Mouse (Mus musculus): Measurements from ENCODE around the gene Snd1. TPM values are rescaled to one million over a fixed set of nuclear protein-coding genes. Genes with fewer than 3 reads are reported as not detected.

The Snd1 gene
- polyA plus RNA-seq, 1 experiment from 2014 or later: 79.3 TPM

DNA sequence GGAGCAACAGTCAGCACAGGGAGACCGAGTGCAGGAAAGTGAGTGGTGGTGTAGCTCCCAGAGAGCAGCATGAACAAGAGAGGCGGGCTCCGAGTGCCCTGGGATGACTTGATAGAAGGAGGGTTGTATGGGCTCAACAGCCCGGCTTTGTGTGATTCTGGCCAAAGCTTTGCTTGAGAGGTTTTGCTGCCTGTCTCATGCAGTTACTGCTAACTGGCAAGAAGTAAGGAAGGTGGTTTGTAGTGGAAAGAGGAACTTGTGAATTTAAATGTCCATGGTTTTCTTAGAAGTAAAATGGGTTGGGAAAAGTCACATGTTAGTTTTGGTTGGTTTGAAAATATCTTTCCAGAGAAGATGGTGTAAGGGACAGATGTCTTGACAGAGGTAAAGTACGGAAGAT lies 15.7 kb downstream of the Snd1 start:
- Histone ChIP-seq H3K36me3 (ENCODE audit: insufficient read depth, low read length) (peaks cover 3% of the 10 kb centered on the region; the same call in 1 of the 2 replicates), H3K27ac (peak overlapping the region; percentile 4; the same call in 1 of the 2 replicates), H3K9me3 (replicated peaks; ENCODE audit: low read length) (no peaks in the 10 kb centered on the region), H3K27me3 (ENCODE audit: insufficient read depth, low read length) (no peaks in the 10 kb centered on the region), H3K4me1 (replicated peaks; ENCODE audit: insufficient read depth, low read length) (0 out of 2 replicates have a peak, but pooled peaks cover 5% of the 10 kb centered on the region), H3K9ac (ENCODE audit: low read depth, low read length) (no peak overlapping the region), H3K4me2 (ENCODE audit: low read length) (no peak overlapping the region), H3K4me3 (replicated peaks; ENCODE audit: low read depth, low read length) (no peak overlapping the region)
- no peak for TF ChIP-seq CTCF (IDR thresholded peaks at IDR 0.05; ENCODE audit: low read depth)
- DNase-seq (ENCODE audit: low spot score) (no peak), ATAC-seq (replicated peaks; ENCODE audit: low FRiP score, low read depth) (no peak)
- 65% methylated on average over 5 of the region's 5 CpGs for WGBS

DNA sequence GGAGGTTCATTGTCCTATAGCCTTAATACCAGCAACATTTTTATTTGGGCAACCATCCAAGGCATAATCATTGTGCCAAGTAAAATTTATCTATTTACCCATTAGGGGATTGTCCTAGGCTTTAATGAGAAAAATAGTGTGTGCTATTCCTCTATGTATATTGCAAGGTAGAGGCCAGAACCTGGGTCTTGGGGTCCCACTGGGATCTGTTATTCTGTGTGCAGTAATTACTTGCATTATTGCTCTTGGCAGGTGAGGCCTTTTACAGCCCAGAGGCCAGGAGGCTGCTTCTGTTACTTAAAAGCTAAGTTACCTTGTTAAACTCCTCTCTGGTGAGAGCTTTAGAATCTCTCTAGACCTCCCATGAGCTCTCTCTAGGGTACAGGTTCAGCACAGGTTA lies 16.3 kb downstream of the Snd1 start:
- ATAC-seq (replicated peaks; ENCODE audit: low FRiP score, low read depth) (no peak), DNase-seq (ENCODE audit: low spot score) (no peak)
- Histone ChIP-seq H3K4me3 (replicated peaks; ENCODE audit: low read depth, low read length) (no peak overlapping the region), H3K9me3 (replicated peaks; ENCODE audit: low read length) (no peaks in the 10 kb centered on the region), H3K4me1 (replicated peaks; ENCODE audit: insufficient read depth, low read length) (0 out of 2 replicates have a peak, but pooled peaks cover 4% of the 10 kb centered on the region), H3K27me3 (ENCODE audit: insufficient read depth, low read length) (no peaks in the 10 kb centered on the region), H3K36me3 (ENCODE audit: insufficient read depth, low read length) (peaks cover 3% of the 10 kb centered on the region; the same call in 1 of the 2 replicates), H3K4me2 (ENCODE audit: low read length) (no peak overlapping the region), H3K27ac (peak overlapping the region; percentile 4; the same call in 1 of the 2 replicates), H3K9ac (ENCODE audit: low read depth, low read length) (no peak overlapping the region)
- TF ChIP-seq CTCF (IDR thresholded peaks at IDR 0.05; ENCODE audit: low read depth): no peak

DNA sequence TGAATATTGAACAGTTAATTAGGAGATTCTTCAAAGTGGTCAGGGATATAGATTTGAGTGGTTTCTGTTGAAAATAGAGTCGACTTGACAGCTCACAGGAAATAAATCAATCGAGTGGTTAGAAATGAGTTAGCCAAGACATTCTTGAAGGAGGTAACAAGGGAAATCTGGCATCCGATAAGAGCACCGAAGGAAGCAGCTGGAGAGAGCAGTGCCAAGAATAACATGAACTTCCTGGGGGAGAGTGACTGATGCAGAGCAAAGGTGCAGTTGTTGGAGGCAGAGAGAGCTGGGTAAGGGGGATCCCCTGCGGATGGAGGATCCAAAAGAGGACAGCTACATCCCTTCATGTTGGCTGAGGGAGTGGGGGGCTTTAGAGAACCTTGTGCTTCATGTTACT lies 22.9 kb downstream of the Snd1 start:
- DNase-seq (ENCODE audit: low spot score) (peak; percentile 71), ATAC-seq (replicated peaks; ENCODE audit: low FRiP score, low read depth) (no peak)
- Histone ChIP-seq H3K4me3 (replicated peaks; ENCODE audit: low read depth, low read length) (no peak overlapping the region), H3K36me3 (ENCODE audit: insufficient read depth, low read length) (peaks cover 3% of the 10 kb centered on the region; the same call in 1 of the 2 replicates), H3K9ac (ENCODE audit: low read depth, low read length) (no peak overlapping the region), H3K27me3 (ENCODE audit: insufficient read depth, low read length) (no peaks in the 10 kb centered on the region), H3K4me1 (replicated peaks; ENCODE audit: insufficient read depth, low read length) (0 out of 2 replicates have a peak, but pooled peaks cover 4% of the 10 kb centered on the region), H3K9me3 (replicated peaks; ENCODE audit: low read length) (no peaks in the 10 kb centered on the region), H3K4me2 (ENCODE audit: low read length) (peak overlapping the region; percentile 6; the same call in 1 of the 2 replicates), H3K27ac (peak overlapping the region; percentile 19; the same call in 1 of the 2 replicates)
- TF ChIP-seq CTCF (IDR thresholded peaks at IDR 0.05; ENCODE audit: low read depth): no peak
- 25% methylated on average over 5 of the region's 5 CpGs for WGBS

DNA sequence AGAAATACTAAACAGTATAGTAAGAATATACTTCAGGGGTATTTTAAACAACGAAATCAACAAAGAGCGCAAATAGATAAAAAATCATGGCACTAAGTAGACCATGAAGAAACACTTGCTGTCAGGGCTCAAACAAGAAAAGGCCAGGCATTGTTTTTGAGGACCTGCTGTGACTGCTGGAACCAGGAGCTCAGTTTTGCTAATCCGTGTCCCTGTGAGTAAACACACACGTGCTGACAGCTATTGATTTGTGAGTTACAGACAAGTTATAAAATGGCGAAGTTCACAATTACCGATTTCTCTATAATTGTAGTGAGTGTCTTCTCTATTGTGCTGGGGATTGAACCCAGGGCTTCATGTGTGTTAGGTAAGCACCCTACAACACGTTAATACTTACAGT lies 27.6 kb downstream of the Snd1 start:
- Histone ChIP-seq H3K4me2 (ENCODE audit: low read length) (no peak overlapping the region), H3K27me3 (ENCODE audit: insufficient read depth, low read length) (no peaks in the 10 kb centered on the region), H3K36me3 (ENCODE audit: insufficient read depth, low read length) (no peaks in the 10 kb centered on the region), H3K27ac (no peak overlapping the region), H3K9me3 (replicated peaks; ENCODE audit: low read length) (no peaks in the 10 kb centered on the region), H3K4me1 (replicated peaks; ENCODE audit: insufficient read depth, low read length) (0 out of 2 replicates have a peak, but pooled peaks cover 11% of the 10 kb centered on the region), H3K4me3 (replicated peaks; ENCODE audit: low read depth, low read length) (no peak overlapping the region), H3K9ac (ENCODE audit: low read depth, low read length) (no peak overlapping the region)
- ATAC-seq (replicated peaks; ENCODE audit: low FRiP score, low read depth) (no peak), DNase-seq (ENCODE audit: low spot score) (no peak)
- no peak for TF ChIP-seq CTCF (IDR thresholded peaks at IDR 0.05; ENCODE audit: low read depth)
- 89% methylated on average over 7 of the region's 7 CpGs for WGBS

DNA sequence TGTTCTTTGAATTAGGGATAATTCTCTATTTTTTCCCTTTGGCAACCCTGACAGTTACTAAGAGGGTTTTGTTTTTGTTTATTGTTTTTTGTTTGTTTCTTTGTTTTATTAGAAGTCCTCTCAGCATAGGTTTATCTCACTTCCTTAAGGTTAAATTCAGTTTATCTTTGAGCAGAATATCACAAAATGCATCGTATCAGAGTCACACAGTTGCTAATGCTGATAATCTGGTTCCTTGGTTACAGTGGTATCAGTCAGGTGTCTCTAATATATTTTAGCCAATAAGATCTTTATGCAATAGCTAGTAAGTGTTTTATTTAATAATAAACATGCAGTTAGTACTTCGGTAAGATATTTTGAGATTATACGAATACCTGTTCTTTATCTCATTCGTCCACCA lies 28.2 kb downstream of the Snd1 start:
- 95% methylated on average over 4 of the region's 4 CpGs for WGBS
- Histone ChIP-seq H3K9me3 (replicated peaks; ENCODE audit: low read length) (no peaks in the 10 kb centered on the region), H3K4me1 (replicated peaks; ENCODE audit: insufficient read depth, low read length) (0 out of 2 replicates have a peak, but pooled peaks cover 12% of the 10 kb centered on the region), H3K9ac (ENCODE audit: low read depth, low read length) (no peak overlapping the region), H3K36me3 (ENCODE audit: insufficient read depth, low read length) (no peaks in the 10 kb centered on the region), H3K27me3 (ENCODE audit: insufficient read depth, low read length) (no peaks in the 10 kb centered on the region), H3K4me3 (replicated peaks; ENCODE audit: low read depth, low read length) (no peak overlapping the region), H3K27ac (no peak overlapping the region), H3K4me2 (ENCODE audit: low read length) (no peak overlapping the region)
- no peak for DNase-seq (ENCODE audit: low spot score)
- no peak for TF ChIP-seq CTCF (IDR thresholded peaks at IDR 0.05; ENCODE audit: low read depth)
- ATAC-seq (replicated peaks; ENCODE audit: low FRiP score, low read depth): no peak

DNA sequence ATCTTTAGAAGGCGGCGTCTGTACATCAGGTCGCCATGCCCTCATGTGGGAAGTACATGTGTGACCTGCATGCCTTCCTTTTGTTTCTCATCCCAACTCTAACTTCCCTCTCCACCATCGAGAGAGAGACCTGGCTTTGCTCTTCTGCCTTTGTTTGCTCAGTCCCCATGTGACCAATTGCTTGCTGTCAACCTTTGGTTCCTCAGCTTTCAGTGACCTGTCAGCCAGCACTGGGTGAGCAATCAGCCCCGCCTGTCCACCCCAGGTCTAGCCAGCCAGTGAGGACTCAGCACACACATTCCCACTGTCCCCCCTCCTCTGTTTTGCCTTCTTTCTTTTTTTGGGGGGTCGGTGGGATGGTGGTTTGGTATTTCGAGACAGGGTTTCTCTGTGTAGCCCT lies 29.7 kb downstream of the Snd1 start:
- H3K27me3 ChIP-seq (ENCODE audit: insufficient read depth, low read length): no peaks in the 10 kb centered on the region
- WGBS: 86% methylated on average over 7 of the region's 7 CpGs
- ATAC-seq (replicated peaks; ENCODE audit: low FRiP score, low read depth) (no peak), DNase-seq (ENCODE audit: low spot score) (no peak)
- no peak overlapping the region for H3K4me2 ChIP-seq (ENCODE audit: low read length)
- no peak overlapping the region for H3K27ac ChIP-seq
- H3K4me3 ChIP-seq (replicated peaks; ENCODE audit: low read depth, low read length): no peak overlapping the region
- TF ChIP-seq CTCF (IDR thresholded peaks at IDR 0.05; ENCODE audit: low read depth): no peak
- H3K9ac ChIP-seq (ENCODE audit: low read depth, low read length): no peak overlapping the region
- H3K36me3 ChIP-seq (ENCODE audit: insufficient read depth, low read length): no peaks in the 10 kb centered on the region
- 0 out of 2 replicates have a peak, but pooled peaks cover 13% of the 10 kb centered on the region for H3K4me1 ChIP-seq (replicated peaks; ENCODE audit: insufficient read depth, low read length)
- H3K9me3 ChIP-seq (replicated peaks; ENCODE audit: low read length): no peaks in the 10 kb centered on the region

DNA sequence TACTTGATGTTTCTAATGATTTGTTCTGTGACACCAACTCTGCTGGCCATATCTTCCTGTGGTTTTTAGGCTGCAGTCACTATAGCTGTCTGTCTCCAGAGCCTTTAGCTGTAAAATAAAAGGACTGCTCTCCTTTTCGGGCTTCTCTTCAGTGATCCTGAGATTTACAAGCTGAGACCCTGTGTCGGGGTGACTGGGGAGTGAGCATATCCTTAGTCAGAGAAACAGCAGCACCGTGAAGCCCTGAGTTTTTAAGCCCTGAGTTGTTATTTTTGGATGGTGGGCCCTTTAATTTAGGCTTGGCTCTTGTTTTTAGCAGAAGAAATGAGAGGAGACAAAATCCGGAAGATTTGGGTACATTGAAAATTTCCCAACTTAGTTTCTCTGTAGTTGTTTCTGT lies 32.8 kb downstream of the Snd1 start:
- TF ChIP-seq CTCF (IDR thresholded peaks at IDR 0.05; ENCODE audit: low read depth): no peak
- Histone ChIP-seq H3K27ac (no peak overlapping the region), H3K4me3 (replicated peaks; ENCODE audit: low read depth, low read length) (no peak overlapping the region), H3K27me3 (ENCODE audit: insufficient read depth, low read length) (no peaks in the 10 kb centered on the region), H3K9me3 (replicated peaks; ENCODE audit: low read length) (no peaks in the 10 kb centered on the region), H3K4me2 (ENCODE audit: low read length) (no peak overlapping the region), H3K36me3 (ENCODE audit: insufficient read depth, low read length) (0 out of 2 replicates have a peak, but pooled peaks cover 1% of the 10 kb centered on the region), H3K4me1 (replicated peaks; ENCODE audit: insufficient read depth, low read length) (0 out of 2 replicates have a peak, but pooled peaks cover 13% of the 10 kb centered on the region), H3K9ac (ENCODE audit: low read depth, low read length) (no peak overlapping the region)
- no peak for ATAC-seq (replicated peaks; ENCODE audit: low FRiP score, low read depth)
- WGBS: 18% methylated on average over 4 of the region's 4 CpGs
- DNase-seq (ENCODE audit: low spot score): peak; percentile 55

Data from kidney, postnatal 0 days (tissue).